Mouse (Mus musculus): ENCODE results near the gene Wdr48.

Gene Wdr48

DNA sequence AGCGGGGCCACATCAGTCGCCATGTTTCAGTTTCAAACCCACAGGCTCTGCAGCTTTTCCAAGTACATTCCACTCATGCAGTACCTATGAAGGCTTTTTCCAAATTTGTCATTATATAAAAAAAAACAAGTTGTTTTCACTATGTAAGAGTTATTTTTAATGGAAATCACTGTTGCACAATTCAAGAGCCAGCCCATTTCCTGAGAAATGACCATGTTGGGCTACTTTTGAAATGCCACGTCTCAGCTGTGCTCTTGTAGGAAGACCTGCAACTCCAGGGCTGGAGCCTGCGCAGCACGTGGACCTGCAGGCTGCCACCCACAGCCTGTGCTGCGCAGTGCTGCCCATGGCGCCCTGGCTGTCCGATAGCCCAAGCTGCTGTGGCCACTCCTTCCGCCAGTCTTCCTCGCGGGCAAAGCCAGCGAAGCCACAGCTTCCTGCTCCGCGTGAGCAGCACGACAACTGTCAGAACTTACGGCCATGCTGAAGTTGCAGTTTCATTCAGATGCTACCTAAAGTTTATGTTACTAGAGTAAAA, 30.5 kb downstream of the Wdr48 start:
- DNase-seq (ENCODE audit: low read depth, low spot score) = no peak

DNA sequence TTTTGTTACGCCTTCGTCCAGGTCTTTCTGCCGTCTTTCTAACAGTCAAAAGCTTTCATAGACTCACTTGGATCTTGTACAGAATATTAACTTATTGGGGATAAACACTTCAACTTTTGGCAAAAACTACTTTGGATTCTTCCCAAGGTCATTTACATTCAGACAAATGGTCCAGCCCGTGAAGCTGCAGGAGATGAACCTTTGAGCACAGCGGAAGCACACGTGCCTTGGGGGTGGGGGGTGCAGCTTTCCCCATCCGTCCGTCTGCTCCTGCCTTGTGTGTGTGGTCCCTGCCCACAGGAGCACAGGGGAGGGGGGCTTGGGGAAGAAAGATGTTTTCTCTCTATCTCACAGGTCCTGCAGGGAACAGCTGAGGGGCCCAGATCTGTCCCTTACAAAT, 31.1 kb downstream of the Wdr48 start:
- DNase-seq (ENCODE audit: low read depth, low spot score) = no peak

DNA sequence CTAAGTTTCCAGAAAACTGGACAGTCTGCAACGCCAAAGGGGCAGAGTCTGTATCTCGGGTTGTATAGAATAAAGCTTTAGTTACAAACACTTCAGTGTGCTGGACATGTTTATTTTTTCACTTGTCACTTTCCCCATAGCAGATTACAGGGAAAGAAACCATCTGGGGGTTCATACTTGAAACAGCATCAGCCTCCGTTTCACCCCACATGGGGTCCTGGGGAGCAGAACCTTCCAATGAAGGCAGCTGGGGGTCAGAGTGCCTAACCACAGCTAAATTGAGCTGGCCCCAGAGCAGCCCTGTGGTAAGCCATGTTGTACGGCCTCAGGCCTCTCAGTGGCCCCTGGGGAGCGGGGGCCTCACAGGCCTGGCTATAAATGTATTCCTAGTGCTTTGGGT, 31.8 kb downstream of the Wdr48 start:
- no peak for DNase-seq (ENCODE audit: low read depth, low spot score)

DNA sequence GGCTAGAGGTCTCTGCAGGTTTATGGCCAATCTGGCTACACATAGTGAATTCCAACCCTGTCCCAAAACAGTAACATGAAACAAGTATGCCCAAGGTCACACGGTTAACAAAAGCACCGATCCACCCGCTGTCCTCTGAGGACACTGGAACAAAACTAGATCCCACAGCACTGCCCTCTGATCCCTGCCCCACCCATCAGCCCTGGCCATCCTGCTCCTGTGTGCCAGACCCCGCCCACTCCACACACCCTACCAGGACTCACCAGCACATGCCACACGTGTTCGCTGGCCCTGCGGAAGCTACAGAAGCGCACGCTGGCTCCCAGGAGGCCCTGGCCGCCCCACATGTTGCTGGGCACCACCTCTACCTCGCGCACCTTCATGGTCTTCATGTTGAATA, 37.7 kb downstream of the Wdr48 start:
- peak; percentile 31 for DNase-seq (ENCODE audit: low read depth, low spot score)

DNA sequence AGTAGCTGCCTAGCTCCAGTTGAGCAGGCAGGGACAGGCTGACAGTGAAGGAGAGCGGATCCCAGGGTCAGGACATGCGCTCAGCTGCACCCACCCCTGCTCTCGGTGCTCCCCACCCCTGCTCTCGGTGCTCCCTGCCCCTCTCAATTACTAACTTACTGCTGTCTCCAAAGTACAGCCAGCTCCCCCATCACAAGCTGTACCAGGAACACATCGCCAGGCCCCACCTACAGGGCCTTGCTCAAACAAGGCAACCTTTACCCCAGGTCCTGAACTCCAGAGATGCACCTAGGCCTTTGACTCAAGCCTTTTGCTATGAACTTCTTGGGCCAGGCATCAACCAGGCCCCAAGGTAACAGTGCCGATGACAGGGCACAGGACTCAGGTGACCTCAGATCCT, 39.0 kb downstream of the Wdr48 start:
- DNase-seq (ENCODE audit: low read depth, low spot score) = no peak

DNA sequence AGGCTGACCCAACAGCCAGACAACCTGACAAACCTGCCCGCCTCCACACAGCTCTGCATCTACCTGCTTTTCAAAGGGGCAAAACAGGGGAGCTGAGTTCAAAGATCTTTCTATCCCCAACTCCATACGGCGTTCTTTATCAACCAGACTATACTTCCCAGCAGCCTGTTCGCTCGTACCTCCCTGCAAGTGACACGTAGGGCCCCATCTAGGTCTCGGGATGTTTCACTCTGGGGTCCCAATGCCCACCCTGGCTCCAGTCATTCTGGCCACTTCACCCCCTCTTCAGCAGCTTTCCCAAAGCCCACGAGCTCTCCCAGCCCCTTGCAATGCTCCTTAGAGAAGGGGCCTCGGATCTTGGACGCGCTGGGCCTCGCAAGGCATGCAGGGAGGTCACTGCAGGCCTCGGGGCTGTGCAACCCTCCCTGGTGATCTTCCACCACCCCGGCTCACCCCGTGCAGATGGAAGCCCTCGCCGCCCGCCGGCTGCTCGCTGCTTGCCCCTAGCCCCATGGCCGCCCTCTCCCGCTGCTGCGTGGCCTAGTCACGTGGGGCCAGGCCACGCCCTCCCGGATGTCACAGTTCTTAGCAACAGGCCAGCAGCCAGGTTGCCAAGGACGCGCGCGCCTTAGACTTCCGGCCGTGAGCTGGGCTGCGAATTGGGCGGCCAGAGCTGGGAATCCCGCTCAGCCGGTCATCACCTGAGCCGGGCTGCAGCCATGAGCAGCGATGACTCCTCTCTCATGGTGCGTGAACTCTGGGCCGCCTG, 42.5 kb downstream of the Wdr48 start, which contains the start of the genes Gorasp1 and Ttc21a:
Gene Gorasp1 (minus strand): TSS at position 561 of the 769 bp plus-strand sequence.
Gene Ttc21a (plus strand): TSS at position 602 of the 769 bp plus-strand sequence.
- peak; percentile 91 for DNase-seq (ENCODE audit: low read depth, low spot score)

DNA sequence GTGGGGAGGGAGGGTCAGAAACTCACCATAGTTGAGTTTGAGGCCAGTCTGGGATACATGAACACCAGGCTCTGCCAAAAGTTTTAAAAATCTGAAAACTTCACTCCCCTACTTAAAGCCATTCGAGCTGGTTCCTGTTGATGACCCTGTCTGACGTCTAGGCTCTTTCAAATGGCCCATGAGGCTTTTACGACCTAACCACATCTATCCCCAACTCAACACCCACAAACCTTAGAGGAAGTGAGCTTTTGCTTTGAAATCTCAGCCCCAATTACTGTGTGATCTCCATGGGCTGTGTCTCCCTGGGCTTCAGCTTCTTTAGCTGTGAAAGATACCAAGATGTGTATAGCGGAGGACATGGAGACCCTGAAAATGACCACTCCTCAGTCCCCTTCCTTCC, 43.8 kb downstream of the Wdr48 start:
- DNase-seq (ENCODE audit: low read depth, low spot score) = no peak

DNA sequence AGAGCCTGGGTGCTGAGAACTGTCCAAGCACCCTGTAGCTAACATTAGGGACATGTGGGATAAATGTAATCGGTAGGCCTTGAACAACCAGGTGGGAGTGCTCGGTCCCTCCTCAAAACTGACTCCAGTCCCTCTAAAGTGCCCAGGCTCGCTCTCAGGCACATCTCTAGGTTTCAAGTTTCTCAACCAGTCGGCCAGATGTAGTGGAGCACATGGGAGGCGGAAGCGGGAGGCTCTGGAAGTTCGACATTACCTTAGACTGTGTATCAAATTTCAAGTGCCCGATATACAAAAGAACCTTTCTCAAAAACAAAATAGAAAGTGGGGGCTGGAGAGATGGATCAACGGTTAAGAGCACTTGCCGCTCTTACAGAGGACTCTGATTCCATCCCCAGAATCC, 45.0 kb downstream of the Wdr48 start:
- DNase-seq (ENCODE audit: low read depth, low spot score) = no peak

DNA sequence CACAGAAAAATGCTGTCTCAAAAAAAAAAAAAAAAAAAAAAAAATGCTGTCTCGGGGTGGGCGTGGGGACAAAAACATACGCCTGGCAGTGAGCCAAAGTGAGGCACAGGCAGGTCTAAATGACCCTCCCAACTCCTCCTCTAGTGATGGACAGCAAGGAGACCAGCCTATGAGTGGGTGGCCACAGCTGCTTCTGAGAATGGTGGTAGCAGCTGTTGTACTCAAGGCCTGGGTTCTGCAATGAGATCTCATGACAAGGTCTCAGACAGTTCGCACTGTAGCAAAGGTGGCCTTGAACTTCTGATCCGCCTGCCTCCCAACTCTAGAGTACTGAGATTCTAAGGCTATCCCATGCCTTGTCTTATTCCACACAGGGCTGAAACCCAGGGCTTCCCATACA, 46.7 kb downstream of the Wdr48 start:
- no peak for DNase-seq (ENCODE audit: low read depth, low spot score)

DNA sequence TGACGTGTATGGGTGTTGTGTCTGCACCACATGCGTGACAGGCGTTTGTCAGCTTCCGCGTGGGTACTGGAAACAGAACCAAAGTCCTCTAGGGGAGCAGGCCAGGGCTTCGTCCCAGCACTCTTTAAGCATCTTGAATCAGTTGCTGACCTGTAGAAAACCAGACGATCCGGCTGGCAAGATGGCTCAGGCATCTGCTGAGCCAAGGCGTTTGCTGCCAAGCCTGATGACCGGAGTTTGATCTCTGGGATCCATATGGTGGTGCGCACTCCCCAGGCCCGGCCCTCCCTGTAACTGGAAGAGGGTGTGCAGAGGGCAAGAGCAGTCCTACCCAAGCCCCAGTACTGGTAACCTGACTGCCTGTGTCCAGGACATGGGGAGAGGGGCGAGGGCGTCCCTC, 47.2 kb downstream of the Wdr48 start:
- no peak for DNase-seq (ENCODE audit: low read depth, low spot score)

DNA sequence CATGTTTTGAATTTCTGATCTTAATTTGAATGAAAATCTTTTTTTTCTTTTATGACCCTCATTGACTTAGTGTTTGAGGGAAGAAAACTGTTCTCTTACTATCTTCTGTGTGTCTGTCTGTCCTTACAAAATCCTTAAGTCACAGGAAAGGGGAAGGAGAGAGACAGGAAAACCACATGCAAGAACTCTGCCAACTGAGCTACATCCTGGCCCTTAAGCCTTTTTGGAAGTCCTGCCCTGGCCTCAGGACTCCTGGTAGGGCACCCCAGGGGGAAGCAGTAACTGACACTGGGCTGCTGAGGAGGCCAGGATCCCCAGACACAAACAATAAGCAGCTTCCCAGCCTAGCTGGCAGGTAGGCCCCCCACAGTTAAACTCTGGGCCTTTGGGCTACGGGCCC, 48.6 kb downstream of the Wdr48 start:
- DNase-seq (ENCODE audit: low read depth, low spot score) = no peak

DNA sequence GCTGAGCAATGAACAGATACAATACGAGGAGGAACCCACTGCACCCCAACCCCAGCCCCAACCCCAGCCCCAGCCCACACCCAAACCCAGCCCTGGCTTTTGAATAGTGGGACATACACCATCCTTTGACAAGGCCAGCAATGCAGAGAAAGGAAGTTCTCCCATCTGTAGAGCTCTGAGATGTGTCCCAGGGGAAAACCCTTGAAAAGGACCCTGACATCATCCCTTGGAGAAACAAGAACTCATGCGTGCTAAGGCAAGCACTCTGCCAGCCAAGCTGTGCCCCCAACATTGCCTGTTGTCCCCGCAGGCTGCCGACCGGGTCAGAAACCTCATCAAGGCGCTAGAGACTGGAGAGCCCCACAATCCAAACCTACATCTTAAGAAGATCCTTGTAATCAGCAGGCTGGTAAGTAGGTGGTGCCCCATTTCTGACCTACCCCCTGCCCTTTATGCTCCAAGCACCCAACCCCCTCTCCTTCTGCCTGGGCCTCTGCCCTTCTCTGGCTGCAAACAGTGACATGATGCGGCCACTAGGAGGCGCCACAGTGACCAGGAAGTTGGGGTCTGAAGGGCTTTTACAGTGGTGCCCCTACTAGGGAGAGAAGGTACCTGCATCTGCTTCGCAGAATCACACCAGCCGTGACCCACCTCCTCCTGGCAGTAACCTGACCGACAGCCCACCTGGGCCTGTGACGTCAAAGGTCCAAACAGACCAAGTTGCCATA, 50.7 kb downstream of the Wdr48 start:
- peak; percentile 80 for DNase-seq (ENCODE audit: low read depth, low spot score)

DNA sequence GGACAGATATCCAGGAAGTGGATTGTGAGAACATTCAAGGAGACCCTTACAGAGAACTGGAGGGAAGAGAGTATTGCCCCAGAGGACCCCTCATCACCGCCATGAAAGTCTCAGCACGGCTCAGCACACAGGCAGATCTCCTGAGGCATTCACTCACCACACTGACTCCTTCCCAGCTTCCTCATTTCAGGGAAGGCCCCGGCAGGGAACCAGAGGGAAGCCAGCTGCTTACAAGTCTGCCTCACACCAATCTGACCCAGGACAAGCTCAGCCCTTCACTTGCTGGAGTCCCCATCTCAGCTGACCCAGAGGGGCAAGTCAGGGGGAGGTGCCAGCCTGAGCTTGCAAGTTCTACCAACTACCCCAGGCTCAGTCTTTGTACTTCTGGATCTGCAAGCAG, 54.1 kb downstream of the Wdr48 start:
- DNase-seq (ENCODE audit: low read depth, low spot score) = no peak

DNA sequence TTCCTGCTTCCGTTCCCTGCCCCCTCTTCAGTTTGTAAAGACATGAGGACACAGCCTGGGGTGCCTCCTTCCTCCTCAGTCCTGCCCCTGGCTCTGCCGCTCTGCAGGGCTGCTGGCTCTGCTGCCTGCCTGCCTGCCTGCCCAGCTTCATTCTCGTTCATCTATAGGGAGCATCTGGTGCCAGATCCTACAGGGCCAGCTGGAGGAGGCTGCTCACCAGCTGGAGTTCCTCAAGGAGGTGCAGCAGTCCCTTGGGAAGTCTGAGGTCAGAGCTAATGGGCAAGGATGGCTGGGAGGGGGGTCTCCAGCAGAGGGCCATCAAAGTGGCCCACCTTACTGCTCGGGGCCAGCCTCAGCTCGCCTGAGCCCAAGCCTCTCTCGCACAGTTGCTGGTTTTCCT, 55.8 kb downstream of the Wdr48 start:
- DNase-seq (ENCODE audit: low read depth, low spot score) = no peak

DNA sequence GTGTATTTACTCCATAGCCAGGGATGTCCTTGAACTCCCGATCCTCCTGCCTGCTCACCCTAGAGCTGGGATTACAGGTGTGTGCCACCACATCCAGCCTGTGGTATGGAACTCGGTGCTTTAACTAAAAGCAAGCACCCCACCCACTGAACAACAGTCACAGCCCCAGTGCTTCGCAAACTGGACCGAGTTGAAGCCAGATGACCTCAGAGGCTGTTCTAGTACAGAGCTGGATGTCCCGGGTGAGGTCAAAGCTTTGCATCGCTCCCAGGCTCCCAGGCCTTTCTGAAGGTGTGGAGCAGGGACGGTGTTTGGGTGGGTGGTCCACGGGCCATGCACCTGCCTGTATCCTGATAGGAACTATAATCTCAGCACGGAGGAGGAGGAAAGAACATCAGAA, 56.7 kb downstream of the Wdr48 start:
- no peak for DNase-seq (ENCODE audit: low read depth, low spot score)

DNA sequence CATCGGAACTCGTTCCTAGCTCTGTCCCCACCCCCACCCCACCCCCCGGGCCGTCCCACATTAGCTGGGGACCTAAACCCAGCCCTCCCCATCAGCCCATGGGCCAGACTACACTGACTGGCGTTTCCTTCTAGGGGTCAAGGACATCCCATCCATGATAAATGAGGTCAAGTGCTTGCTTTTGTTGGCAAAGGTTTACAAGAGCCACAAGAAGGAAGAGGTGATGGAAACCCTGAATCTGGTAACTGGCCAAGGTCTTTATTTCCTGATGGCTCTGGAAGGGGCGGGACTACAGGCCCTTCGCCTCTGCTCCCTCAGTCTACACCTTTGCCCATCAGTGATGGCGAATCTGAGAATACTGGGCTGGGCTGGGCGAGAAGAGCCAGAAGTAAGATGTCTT, 64.2 kb downstream of the Wdr48 start:
- peak; percentile 37 for DNase-seq (ENCODE audit: low read depth, low spot score)

DNA sequence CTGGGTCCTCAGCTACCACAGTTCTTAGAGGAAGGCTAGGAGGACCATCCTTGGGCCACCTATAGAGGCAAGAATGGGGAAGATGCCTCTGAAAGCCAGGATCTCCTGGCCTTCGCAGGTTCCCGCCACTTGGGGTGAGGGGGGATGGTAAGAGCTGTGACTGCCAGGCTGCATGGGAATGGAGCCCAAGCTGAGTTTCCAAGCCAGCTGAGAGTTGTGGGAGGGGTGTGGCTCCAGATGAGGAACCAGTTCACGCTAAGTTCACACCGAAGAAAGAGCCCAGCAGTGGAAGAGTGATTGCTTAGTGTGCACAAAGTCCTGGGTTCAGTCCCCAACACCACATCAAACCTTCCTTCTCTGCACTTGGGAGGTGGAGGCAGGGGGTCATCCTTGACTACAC, 67.5 kb downstream of the Wdr48 start:
- no peak for DNase-seq (ENCODE audit: low read depth, low spot score)

DNA sequence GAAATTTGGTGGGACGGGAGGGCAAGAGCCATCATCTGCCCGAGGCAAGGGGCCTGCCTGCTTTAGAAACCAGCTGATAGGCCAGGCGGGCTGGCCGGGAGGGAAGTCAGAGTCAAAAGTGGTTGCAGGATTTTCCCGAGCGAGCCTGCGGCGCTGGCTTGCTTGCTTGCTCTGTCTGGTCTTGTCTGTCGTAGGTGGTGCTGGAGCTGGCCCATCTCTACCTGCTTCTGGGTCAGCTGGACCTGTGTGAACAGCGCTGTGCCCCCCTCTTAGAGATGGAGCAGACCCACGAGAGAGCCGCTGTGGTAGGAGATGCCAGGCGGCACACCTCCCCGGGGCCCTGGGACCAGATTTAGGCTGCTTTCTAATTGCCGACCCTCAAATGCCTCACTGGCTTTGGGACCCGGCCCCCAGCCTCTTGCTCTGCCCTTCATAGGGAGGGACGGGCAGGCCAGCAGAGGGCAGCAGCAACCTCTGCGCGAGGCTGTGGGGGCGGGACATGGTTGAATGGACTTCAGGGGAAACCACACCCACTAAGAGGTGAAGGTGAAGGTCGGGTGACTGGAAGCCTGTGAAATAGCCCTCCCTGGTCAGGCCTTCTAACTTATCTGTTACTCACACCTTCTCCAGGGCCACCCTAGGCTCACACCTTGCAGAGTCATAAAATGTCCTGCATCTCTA, 68.4 kb downstream of the Wdr48 start:
- DNase-seq (ENCODE audit: low read depth, low spot score) = peak; percentile 88

DNA sequence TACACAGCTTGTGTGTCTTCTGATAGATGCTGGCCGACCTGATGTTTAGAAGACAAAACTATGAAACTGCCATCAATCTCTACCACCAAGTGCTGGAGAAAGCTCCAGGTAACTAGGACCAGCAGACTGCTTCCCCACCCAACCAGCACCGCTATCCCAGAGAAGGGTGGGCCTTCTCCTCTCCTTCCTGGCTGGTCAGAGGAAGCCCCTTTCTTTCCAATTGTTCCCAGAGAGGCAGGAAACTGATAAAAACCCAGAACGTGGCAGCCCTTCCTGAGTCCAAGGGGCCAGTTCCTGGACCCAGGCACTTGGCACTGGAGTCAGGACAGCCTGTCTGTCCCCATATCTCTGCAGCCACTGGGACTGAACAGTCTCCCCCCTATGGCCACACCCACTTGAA, 69.5 kb downstream of the Wdr48 start:
- DNase-seq (ENCODE audit: low read depth, low spot score) = no peak

DNA sequence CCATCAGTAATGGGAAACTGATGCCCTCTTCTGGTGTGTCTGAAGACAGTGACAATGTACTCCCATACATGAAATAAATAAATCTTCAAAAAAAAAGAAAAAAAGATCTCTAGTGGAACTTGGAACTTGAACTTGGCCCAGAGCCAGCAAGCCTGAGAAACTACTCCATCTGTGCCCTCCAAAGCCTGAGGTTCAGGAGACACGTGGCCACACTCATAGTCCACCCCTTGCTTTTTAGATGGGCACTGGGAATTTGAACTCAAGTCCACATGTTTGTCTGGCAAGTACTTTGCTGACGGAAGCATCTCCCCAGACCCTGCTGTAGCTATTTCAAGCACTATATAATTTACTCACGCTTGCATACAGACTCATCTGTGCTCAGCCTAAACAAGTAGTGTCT, 70.5 kb downstream of the Wdr48 start:
- DNase-seq (ENCODE audit: low read depth, low spot score) = no peak

DNA sequence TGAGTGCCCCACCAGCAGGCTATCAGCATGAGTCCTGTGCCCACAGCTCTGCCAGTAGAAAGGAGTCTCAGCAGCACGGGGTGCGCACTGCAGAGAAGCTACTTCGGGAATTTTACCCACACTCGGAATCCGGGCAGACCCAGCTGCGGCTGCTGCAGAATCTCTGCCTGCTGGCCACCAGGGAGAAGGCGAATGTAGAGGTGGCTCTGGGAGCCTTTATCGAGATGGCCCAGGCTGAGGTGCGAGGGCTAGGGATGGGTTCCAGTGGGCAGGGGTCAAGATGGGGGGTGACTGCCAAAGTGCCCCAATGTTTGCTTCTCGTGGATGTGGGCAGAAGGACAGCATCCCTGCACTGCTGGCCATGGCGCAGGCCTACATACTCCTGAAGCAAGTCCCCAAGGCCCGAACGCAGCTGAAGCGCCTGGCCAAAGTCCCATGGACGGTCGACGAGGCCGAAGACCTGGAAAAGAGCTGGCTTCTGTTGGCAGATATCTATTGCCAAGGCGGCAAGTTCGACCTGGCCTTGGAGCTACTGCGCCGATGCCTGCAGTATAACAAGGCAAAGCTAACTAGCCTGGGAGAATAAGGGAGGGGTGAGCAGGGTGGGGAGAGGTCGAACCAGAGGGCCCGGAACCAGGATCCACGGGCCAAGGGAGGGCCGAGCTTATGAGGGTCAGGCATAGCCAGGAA, 71.7 kb downstream of the Wdr48 start:
- no peak for DNase-seq (ENCODE audit: low read depth, low spot score)

DNA sequence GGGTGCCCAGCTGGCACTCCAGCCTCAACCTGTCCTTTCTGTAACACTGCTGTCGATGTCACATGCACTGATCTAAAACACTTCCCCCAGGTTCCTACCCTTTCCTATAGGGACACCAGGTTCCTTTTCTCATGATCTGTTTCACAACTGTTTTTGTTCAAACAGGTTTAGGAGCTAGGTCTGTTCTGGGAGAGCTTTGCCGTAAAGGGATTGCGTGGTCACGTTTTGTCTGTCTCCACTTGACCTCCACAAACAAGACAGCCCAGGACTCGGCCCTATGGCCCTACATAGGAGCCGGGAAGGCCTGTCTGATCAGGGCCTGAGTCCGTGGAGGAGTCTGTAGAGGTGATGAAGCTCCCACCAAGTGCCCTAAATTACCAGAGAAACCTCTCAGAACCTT, 75.1 kb downstream of the Wdr48 start:
- no peak for DNase-seq (ENCODE audit: low read depth, low spot score)
